Mouse (Mus musculus): ENCODE measurements at regions not wholly inside any gene's neighbourhood (a gene's known extent, or its start where the extent isn't known, plus 50 kb on each side); places are given as distances from the start of the nearest gene placed in this dataset.
A peak's percentile ranks its signal among the peaks of the same experiment; 100 is the strongest.

GRCm38 (mm10) chr13:97633551-97633950 lies 126.9 kb downstream of the Gm10260 start:
- 90% methylated on average over 4 of the region's 4 CpGs for WGBS
- no peaks in the 10 kb centered on the region for H3K4me1 ChIP-seq (ENCODE audit: control insufficient read depth, insufficient read depth, low read length)
- no peak overlapping the region for H3K27ac ChIP-seq (ENCODE audit: insufficient read depth, low read depth, low read length)
- H3K27me3 ChIP-seq (replicated peaks; ENCODE audit: control insufficient read depth, insufficient read depth, low read length) = no peaks in the 10 kb centered on the region
- H3K4me3 ChIP-seq (ENCODE audit: insufficient read depth, low read depth, low read length) = no peak overlapping the region
- no peaks in the 10 kb centered on the region for H3K36me3 ChIP-seq (ENCODE audit: control insufficient read depth, insufficient read depth, low read length)
- TF ChIP-seq POLR2A (IDR thresholded peaks at IDR 0.05; ENCODE audit: low read depth, low read length) (no peak), CTCF (conservative IDR thresholded peaks at IDR 0.05; ENCODE audit: insufficient read depth, insufficient read length, low read depth, low read length) (no peak)
- no peak for DNase-seq

- no peak overlapping the region for H3K27ac ChIP-seq (ENCODE audit: insufficient read depth, low read depth, low read length)
- no peaks in the 10 kb centered on the region for H3K4me1 ChIP-seq (ENCODE audit: control insufficient read depth, insufficient read depth, low read length)
- H3K4me3 ChIP-seq (ENCODE audit: insufficient read depth, low read depth, low read length) = no peak overlapping the region
- TF ChIP-seq CTCF (conservative IDR thresholded peaks at IDR 0.05; ENCODE audit: insufficient read depth, insufficient read length, low read depth, low read length) (no peak), POLR2A (IDR thresholded peaks at IDR 0.05; ENCODE audit: low read depth, low read length) (no peak)
- WGBS = 87% methylated on average over 13 of the region's 13 CpGs
- no peak for DNase-seq
- H3K27me3 ChIP-seq (replicated peaks; ENCODE audit: control insufficient read depth, insufficient read depth, low read length) = no peaks in the 10 kb centered on the region
- no peaks in the 10 kb centered on the region for H3K36me3 ChIP-seq (ENCODE audit: control insufficient read depth, insufficient read depth, low read length)
Measured at GRCm38 (mm10) chr13:97631872-97632402, 128.5 kb downstream of the Gm10260 start.

- WGBS = 90% methylated on average over 5 of the region's 5 CpGs
- no peak overlapping the region for H3K27ac ChIP-seq (ENCODE audit: insufficient read depth, low read depth, low read length)
- H3K36me3 ChIP-seq (ENCODE audit: control insufficient read depth, insufficient read depth, low read length) = no peaks in the 10 kb centered on the region
- no peaks in the 10 kb centered on the region for H3K4me1 ChIP-seq (ENCODE audit: control insufficient read depth, insufficient read depth, low read length)
- TF ChIP-seq CTCF (conservative IDR thresholded peaks at IDR 0.05; ENCODE audit: insufficient read depth, insufficient read length, low read depth, low read length) = no peak
- TF ChIP-seq POLR2A (IDR thresholded peaks at IDR 0.05; ENCODE audit: low read depth, low read length) = no peak
- H3K27me3 ChIP-seq (replicated peaks; ENCODE audit: control insufficient read depth, insufficient read depth, low read length) = no peaks in the 10 kb centered on the region
- no peak for DNase-seq
- H3K4me3 ChIP-seq (ENCODE audit: insufficient read depth, low read depth, low read length) = no peak overlapping the region
Measured at GRCm38 (mm10) chr13:97630921-97631320, 129.5 kb downstream of the Gm10260 start.

GRCm38 (mm10) chr13:97628608-97629007 lies 131.8 kb downstream of the Gm10260 start:
- Histone ChIP-seq H3K4me3 (ENCODE audit: insufficient read depth, low read depth, low read length) (no peak overlapping the region), H3K27me3 (replicated peaks; ENCODE audit: control insufficient read depth, insufficient read depth, low read length) (no peaks in the 10 kb centered on the region), H3K4me1 (ENCODE audit: control insufficient read depth, insufficient read depth, low read length) (no peaks in the 10 kb centered on the region), H3K36me3 (ENCODE audit: control insufficient read depth, insufficient read depth, low read length) (no peaks in the 10 kb centered on the region), H3K27ac (ENCODE audit: insufficient read depth, low read depth, low read length) (no peak overlapping the region)
- TF ChIP-seq CTCF (conservative IDR thresholded peaks at IDR 0.05; ENCODE audit: insufficient read depth, insufficient read length, low read depth, low read length) (no peak), POLR2A (IDR thresholded peaks at IDR 0.05; ENCODE audit: low read depth, low read length) (no peak)
- 89% methylated on average over 7 of the region's 7 CpGs for WGBS
- DNase-seq = no peak

GRCm38 (mm10) chr13:97627247-97627646 lies 133.2 kb downstream of the Gm10260 start:
- no peak overlapping the region for H3K4me3 ChIP-seq (ENCODE audit: insufficient read depth, low read depth, low read length)
- no peaks in the 10 kb centered on the region for H3K27me3 ChIP-seq (replicated peaks; ENCODE audit: control insufficient read depth, insufficient read depth, low read length)
- WGBS = 86% methylated on average over 10 of the region's 10 CpGs
- no peak for DNase-seq
- TF ChIP-seq CTCF (conservative IDR thresholded peaks at IDR 0.05; ENCODE audit: insufficient read depth, insufficient read length, low read depth, low read length) (no peak), POLR2A (IDR thresholded peaks at IDR 0.05; ENCODE audit: low read depth, low read length) (no peak)
- no peak overlapping the region for H3K27ac ChIP-seq (ENCODE audit: insufficient read depth, low read depth, low read length)
- H3K36me3 ChIP-seq (ENCODE audit: control insufficient read depth, insufficient read depth, low read length) = no peaks in the 10 kb centered on the region
- H3K4me1 ChIP-seq (ENCODE audit: control insufficient read depth, insufficient read depth, low read length) = no peaks in the 10 kb centered on the region

GRCm38 (mm10) chr13:97626786-97627185 lies 133.6 kb downstream of the Gm10260 start:
- Histone ChIP-seq H3K27me3 (replicated peaks; ENCODE audit: control insufficient read depth, insufficient read depth, low read length) (no peaks in the 10 kb centered on the region), H3K4me3 (ENCODE audit: insufficient read depth, low read depth, low read length) (no peak overlapping the region), H3K27ac (ENCODE audit: insufficient read depth, low read depth, low read length) (no peak overlapping the region), H3K36me3 (ENCODE audit: control insufficient read depth, insufficient read depth, low read length) (no peaks in the 10 kb centered on the region), H3K4me1 (ENCODE audit: control insufficient read depth, insufficient read depth, low read length) (no peaks in the 10 kb centered on the region)
- no peak for DNase-seq
- 76% methylated on average over 5 of the region's 5 CpGs for WGBS
- TF ChIP-seq POLR2A (IDR thresholded peaks at IDR 0.05; ENCODE audit: low read depth, low read length) (no peak), CTCF (conservative IDR thresholded peaks at IDR 0.05; ENCODE audit: insufficient read depth, insufficient read length, low read depth, low read length) (no peak)

- peak; percentile 43 for DNase-seq
- no peaks in the 10 kb centered on the region for H3K36me3 ChIP-seq (ENCODE audit: control insufficient read depth, insufficient read depth, low read length)
- H3K27ac ChIP-seq (ENCODE audit: insufficient read depth, low read depth, low read length) = no peak overlapping the region
- H3K27me3 ChIP-seq (replicated peaks; ENCODE audit: control insufficient read depth, insufficient read depth, low read length) = no peaks in the 10 kb centered on the region
- TF ChIP-seq CTCF (conservative IDR thresholded peaks at IDR 0.05; ENCODE audit: insufficient read depth, insufficient read length, low read depth, low read length) = no peak
- TF ChIP-seq POLR2A (IDR thresholded peaks at IDR 0.05; ENCODE audit: low read depth, low read length) = no peak
- H3K4me1 ChIP-seq (ENCODE audit: control insufficient read depth, insufficient read depth, low read length) = no peaks in the 10 kb centered on the region
- 84% methylated on average over 5 of the region's 5 CpGs for WGBS
- H3K4me3 ChIP-seq (ENCODE audit: insufficient read depth, low read depth, low read length) = no peak overlapping the region
Measured at GRCm38 (mm10) chr13:97626116-97626515, 134.3 kb downstream of the Gm10260 start.
